Mouse (Mus musculus) cerebellum, adult 18-20 months (tissue): ENCODE data around the gene Fcna.

Source experiments
- DNase-seq, 2 experiments: peaks; one replicate each; pipeline ENCODE4 v3.0.0; 2021

Fcna gene

GRCm38 (mm10) chr2:25577951-25578795, 49.7 kb downstream of the Fcna start:
- DNase-seq, result peak; percentile 24 to 64

GRCm38 (mm10) chr2:25576965-25577891, 50.6 kb downstream of the Fcna start:
- peak; percentile 33 to 64 for DNase-seq

DNA sequence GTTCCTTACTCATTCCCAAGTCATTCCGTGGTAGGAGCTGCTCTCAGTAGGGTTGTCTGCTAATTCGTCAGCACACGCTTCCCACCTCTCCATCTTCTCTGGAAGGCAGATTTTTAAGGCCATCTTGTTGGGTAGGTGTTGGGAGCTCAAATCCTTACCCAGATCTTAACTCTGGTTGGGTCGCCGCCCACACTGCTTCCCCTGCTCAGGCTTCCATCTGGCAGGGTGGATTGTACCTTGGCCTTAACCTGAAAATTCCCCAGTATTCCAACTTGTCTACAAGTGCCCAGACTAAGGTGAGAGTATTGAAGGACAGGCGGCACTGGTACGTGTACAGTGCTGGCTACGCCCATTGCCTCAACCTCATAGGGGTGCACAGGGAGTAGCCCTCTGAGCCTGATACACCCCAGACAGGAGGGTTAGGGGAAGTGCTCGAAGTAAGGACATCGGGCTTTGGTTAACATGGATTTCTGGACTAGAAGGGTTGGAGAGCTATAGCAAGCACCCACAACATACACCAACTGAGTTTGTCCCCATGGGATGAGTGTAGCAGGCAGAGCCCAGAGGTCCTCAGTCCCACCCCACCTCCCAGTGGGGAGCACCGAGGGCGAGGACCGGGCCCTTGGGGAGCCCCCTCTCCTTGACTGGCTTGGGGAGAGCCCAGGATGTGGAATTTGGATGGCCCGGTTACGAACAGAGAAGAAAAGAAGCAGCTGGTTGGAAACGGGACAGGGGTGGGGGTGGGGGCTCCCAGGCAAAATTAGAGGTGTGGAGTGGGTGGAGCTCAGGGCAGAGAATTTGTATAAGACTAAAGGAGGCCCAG, 51.6 kb downstream of the Fcna start:
- peak; percentile 25 to 45 for DNase-seq

- peak; percentile 64 to 72 for DNase-seq
Observed at GRCm38 (mm10) chr2:25575432-25576027, 52.3 kb downstream of the Fcna start.
